Mouse (Mus musculus): ENCODE data around the gene Ccdc180. TPM values are rescaled to one million over a fixed set of nuclear protein-coding genes. Genes with fewer than 3 reads are reported as not detected.

Gene Ccdc180
- polyA plus RNA-seq, 1 experiment from 2014 or later = 0.04 TPM

- Histone ChIP-seq H3K79me2 (ENCODE audit: inconsistent target) (0 out of 2 replicates have a peak, but pooled peaks cover 5% of the 10 kb centered on the region), H3K4me3 (ENCODE audit: inconsistent target) (no peak overlapping the region), H3K36me3 (ENCODE audit: inconsistent target) (no peaks in the 10 kb centered on the region), H3K27ac (no peak overlapping the region)
- 96% methylated on average over 8 of the region's 8 CpGs for WGBS (ENCODE audit: missing documents)
Measured at GRCm38 (mm10) chr4:45947729-45948128, 57.6 kb downstream of the Ccdc180 start.

- Histone ChIP-seq H3K4me3 (ENCODE audit: inconsistent target) (peak overlapping the region; percentile 28), H3K79me2 (ENCODE audit: inconsistent target) (0 out of 2 replicates have a peak, but pooled peaks cover 5% of the 10 kb centered on the region), H3K27ac (peak overlapping the region; percentile 94), H3K36me3 (ENCODE audit: inconsistent target) (no peaks in the 10 kb centered on the region)
- WGBS (ENCODE audit: missing documents) = 34% methylated on average over 7 of the region's 7 CpGs
Measured at GRCm38 (mm10) chr4:45949109-45949848, 59.2 kb downstream of the Ccdc180 start.

GRCm38 (mm10) chr4:45951830-45952229 lies 61.7 kb downstream of the Ccdc180 start:
- 98% methylated on average over 18 of the region's 18 CpGs for WGBS (ENCODE audit: missing documents)
- 0 out of 2 replicates have a peak, but pooled peaks cover 5% of the 10 kb centered on the region for H3K79me2 ChIP-seq (ENCODE audit: inconsistent target)
- H3K36me3 ChIP-seq (ENCODE audit: inconsistent target) = no peaks in the 10 kb centered on the region
- H3K27ac ChIP-seq = no peak overlapping the region
- H3K4me3 ChIP-seq (ENCODE audit: inconsistent target) = no peak overlapping the region

GRCm38 (mm10) chr4:45953025-45953919 lies 63.2 kb downstream of the Ccdc180 start:
- Histone ChIP-seq H3K79me2 (ENCODE audit: inconsistent target) (0 out of 2 replicates have a peak, but pooled peaks cover 5% of the 10 kb centered on the region), H3K4me3 (ENCODE audit: inconsistent target) (no peak overlapping the region), H3K27ac (no peak overlapping the region), H3K36me3 (ENCODE audit: inconsistent target) (no peaks in the 10 kb centered on the region)
- 92% methylated on average over 23 of the region's 23 CpGs for WGBS (ENCODE audit: missing documents)

DNA sequence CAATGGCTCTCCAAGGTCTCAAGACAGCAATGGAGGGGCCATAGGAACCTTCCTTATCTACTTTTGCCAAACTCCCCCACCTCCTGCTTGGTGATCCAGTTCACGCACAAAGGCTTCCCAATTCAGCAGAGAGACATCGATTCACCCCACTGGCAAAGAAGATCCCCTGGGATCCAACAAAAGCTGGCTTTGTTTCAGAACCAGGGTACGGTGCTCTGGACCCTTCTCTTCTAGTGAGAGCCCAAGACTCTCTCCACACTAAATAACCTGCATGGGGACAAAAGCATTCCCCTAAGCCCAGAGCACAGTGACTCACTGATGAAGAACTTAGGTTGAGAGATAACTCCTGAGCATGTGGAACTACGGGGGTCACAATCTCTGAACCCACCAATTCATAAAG lies 65.1 kb downstream of the Ccdc180 start:
- H3K4me3 ChIP-seq (ENCODE audit: inconsistent target) = no peak overlapping the region
- 100% methylated on average over 4 of the region's 4 CpGs for WGBS (ENCODE audit: missing documents)
- H3K36me3 ChIP-seq (ENCODE audit: inconsistent target) = no peaks in the 10 kb centered on the region
- H3K27ac ChIP-seq = no peak overlapping the region
- H3K79me2 ChIP-seq (ENCODE audit: inconsistent target) = 0 out of 2 replicates have a peak, but pooled peaks cover 2% of the 10 kb centered on the region

- Histone ChIP-seq H3K79me2 (ENCODE audit: inconsistent target) (no peaks in the 10 kb centered on the region), H3K4me3 (ENCODE audit: inconsistent target) (no peak overlapping the region), H3K36me3 (ENCODE audit: inconsistent target) (no peaks in the 10 kb centered on the region), H3K27ac (no peak overlapping the region)
- 97% methylated on average over 8 of the region's 8 CpGs for WGBS (ENCODE audit: missing documents)
Measured at GRCm38 (mm10) chr4:45956131-45956530, 66.0 kb downstream of the Ccdc180 start.

GRCm38 (mm10) chr4:45956706-45957105 lies 66.6 kb downstream of the Ccdc180 start:
- no peak overlapping the region for H3K4me3 ChIP-seq (ENCODE audit: inconsistent target)
- no peaks in the 10 kb centered on the region for H3K79me2 ChIP-seq (ENCODE audit: inconsistent target)
- H3K27ac ChIP-seq = no peak overlapping the region
- no peaks in the 10 kb centered on the region for H3K36me3 ChIP-seq (ENCODE audit: inconsistent target)
- WGBS (ENCODE audit: missing documents) = 98% methylated on average over 4 of the region's 4 CpGs

GRCm38 (mm10) chr4:45964771-45965439 lies 74.8 kb downstream of the Ccdc180 start, which contains the start of gene Tdrd7:
TSS of gene Tdrd7 (plus strand) at chr4:45965334.
- 82% methylated on average over 10 of the region's 10 CpGs for WGBS (ENCODE audit: missing documents)
- H3K79me2 ChIP-seq (ENCODE audit: inconsistent target) = no peaks in the 10 kb centered on the region
- H3K4me3 ChIP-seq (ENCODE audit: inconsistent target) = no peak within 1 kb of the TSS
- no peaks in the 10 kb centered on the region for H3K36me3 ChIP-seq (ENCODE audit: inconsistent target)
- H3K27ac ChIP-seq = no peak within 1 kb of the TSS

DNA sequence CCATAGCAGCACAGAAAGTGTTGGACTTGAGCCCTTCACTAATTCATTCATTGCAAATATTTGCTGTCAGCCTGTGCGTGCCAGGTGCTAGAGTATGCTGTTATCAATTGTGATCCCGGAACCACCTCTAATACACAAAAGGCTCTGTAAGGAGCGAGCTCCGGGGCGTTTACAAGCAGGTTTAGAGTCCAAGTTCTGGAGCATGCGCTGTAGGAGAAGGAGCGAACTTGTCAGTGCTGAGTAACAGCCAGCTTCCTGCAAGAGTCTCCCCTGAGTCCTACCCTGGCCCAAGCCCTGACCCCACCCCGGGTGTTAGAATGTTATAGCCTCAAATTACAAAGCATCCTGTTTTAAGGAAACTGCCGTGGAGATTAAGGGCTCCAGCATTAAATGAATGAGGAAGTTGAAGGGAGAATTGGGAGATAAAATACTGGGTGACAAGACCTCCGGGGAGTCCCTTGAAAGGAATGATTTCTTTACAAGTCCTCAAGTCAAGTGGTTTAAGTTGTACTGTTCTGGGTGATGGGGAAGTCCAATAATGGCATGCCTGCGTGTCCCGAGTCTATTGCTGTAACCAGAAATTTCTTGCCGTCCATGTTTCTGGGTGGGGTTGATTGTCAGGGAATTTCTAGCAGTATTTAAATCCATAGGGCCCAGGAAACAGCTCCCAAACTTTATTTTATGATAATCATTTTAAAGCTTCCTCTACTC lies 75.8 kb downstream of the Ccdc180 start:
- H3K27ac ChIP-seq = no peak overlapping the region
- H3K4me3 ChIP-seq (ENCODE audit: inconsistent target) = no peak overlapping the region
- 34% methylated on average over 13 of the region's 13 CpGs for WGBS (ENCODE audit: missing documents)

GRCm38 (mm10) chr4:45966716-45967115 lies 76.6 kb downstream of the Ccdc180 start:
- H3K36me3 ChIP-seq (ENCODE audit: inconsistent target) = no peaks in the 10 kb centered on the region
- H3K27ac ChIP-seq = no peak overlapping the region
- H3K4me3 ChIP-seq (ENCODE audit: inconsistent target) = no peak overlapping the region
- WGBS (ENCODE audit: missing documents) = 77% methylated on average over 6 of the region's 6 CpGs
- no peaks in the 10 kb centered on the region for H3K79me2 ChIP-seq (ENCODE audit: inconsistent target)

More for the DNA sequence above, 75.8 kb downstream of the Ccdc180 start:
- Histone ChIP-seq H3K79me2 (ENCODE audit: inconsistent target) (no peaks in the 10 kb centered on the region), H3K36me3 (ENCODE audit: inconsistent target) (no peaks in the 10 kb centered on the region)

GRCm38 (mm10) chr4:45967479-45968341 lies 77.6 kb downstream of the Ccdc180 start:
- Histone ChIP-seq H3K4me3 (ENCODE audit: inconsistent target) (no peak overlapping the region), H3K27ac (no peak overlapping the region), H3K79me2 (ENCODE audit: inconsistent target) (peaks cover 1% of the 10 kb centered on the region), H3K36me3 (ENCODE audit: inconsistent target) (no peaks in the 10 kb centered on the region)
- WGBS (ENCODE audit: missing documents) = 92% methylated on average over 9 of the region's 9 CpGs

DNA sequence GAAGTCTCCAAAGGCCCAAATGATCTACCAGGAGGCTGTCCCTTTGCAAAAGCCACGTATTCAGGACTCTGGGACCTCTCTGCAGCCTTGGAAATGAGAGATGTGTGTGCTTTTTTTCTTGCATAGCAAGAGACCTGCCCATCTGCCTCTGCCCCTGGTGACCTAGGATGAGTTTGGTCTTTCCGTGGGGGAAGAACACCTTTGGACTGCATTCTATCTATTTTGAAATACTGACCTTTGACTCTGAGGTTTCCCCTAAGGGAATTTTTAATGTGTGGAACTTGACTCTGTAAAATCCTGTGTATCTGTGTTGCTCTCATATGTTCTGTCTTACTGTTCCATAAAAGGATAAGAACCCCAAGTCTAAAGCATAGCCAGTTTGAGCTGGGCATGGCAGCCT lies 78.9 kb downstream of the Ccdc180 start:
- Histone ChIP-seq H3K79me2 (ENCODE audit: inconsistent target) (peaks cover 15% of the 10 kb centered on the region), H3K4me3 (ENCODE audit: inconsistent target) (no peak overlapping the region), H3K27ac (no peak overlapping the region), H3K36me3 (ENCODE audit: inconsistent target) (no peaks in the 10 kb centered on the region)
- 90% methylated on average over 2 of the region's 2 CpGs for WGBS (ENCODE audit: missing documents)

DNA sequence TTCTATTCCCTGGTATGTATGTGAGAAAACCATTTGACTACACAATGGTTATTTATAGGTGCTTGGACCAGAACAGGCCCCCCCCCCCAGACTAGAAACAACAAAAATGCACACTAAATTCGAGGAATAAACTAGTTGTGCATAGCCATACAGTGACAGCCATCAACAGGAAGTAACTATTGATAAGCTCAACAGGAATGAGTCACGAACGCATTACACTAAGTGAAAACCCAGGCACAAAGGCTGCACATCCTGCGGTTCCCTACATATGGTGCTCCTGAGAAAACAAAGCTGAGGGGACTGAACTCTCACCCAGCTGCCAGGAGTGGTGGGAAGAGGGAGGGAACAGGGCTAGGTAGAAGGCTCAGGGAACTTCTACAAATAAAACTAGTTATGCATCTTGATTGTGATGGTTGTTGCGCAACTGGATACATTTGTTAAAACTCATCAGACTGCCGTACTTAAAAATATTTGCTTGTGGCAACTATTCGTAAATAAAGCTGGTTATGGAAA lies 80.0 kb downstream of the Ccdc180 start:
- Histone ChIP-seq H3K4me3 (ENCODE audit: inconsistent target) (no peak overlapping the region), H3K27ac (no peak overlapping the region), H3K36me3 (ENCODE audit: inconsistent target) (no peaks in the 10 kb centered on the region), H3K79me2 (ENCODE audit: inconsistent target) (peaks cover 25% of the 10 kb centered on the region)
- 76% methylated on average over 7 of the region's 7 CpGs for WGBS (ENCODE audit: missing documents)
